Mouse (Mus musculus): ENCODE data around the gene Taldo1. TPM values are rescaled to one million over a fixed set of nuclear protein-coding genes. Genes with fewer than 3 reads are reported as not detected.

Gene Taldo1
- polyA plus RNA-seq (2014; fragmentation: Nextera tagmentation; extraction: Ambion mirVana), result 359 and 371 TPM in 2 replicates

DNA sequence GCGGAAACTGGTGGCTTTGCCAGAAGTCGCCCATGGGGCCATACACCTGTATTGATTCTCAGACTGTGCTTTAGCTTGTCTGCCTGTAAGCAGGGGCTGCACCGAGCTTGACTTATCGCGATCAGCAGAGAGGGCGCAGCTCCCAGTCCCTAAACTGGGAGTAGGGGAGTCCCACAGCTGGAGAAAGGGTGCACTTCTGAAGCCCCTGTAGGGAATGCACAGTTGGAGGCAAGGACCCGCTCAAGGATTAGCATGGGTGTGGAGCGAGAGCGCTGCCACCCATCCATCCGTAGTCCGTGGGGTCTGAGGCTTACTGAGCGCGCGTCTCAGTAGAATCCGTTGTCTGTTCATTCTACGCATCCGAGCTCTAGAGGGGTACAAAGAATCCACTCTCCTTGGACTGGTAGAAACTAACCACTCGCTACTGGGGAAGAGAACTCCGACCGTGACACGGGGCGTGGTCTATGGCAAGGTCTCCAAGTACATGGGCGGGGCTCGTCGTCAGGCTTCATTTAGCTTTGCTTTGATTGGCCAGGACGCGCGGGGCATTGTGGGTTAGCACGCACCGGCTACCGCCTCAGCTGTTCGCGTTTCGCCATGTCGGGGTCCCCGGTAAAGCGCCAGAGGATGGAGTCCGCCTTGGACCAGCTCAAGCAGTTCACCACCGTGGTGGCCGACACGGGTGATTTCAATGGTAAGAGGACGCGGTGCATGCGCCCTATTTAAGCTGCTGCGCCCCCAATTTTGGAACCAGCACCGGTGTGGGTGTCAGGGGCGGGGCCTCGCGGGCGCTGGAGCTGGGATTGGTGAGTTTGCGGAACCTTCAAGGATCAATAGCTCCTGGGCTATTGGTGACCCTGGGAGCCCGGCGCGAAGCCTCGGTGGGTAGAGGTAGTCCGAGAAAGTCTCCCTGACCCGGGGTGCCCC lies at the start of gene Taldo1:
Gene Taldo1, plus strand, starts transcription at position 575 of the 927 bp plus-strand sequence.
- Histone ChIP-seq H3K4me1 (ENCODE audit: control insufficient read depth, insufficient read depth, low read length) (peaks cover 12% of the 10 kb centered on the region), H3K9ac (ENCODE audit: low read length) (peak within 1 kb of the TSS; percentile 75), H3K4me3 (ENCODE audit: low read depth, low read length) (peak within 1 kb of the TSS; percentile 56), H3K4me2 (ENCODE audit: low read depth) (peak within 1 kb of the TSS; percentile 89), H3K36me3 (ENCODE audit: control insufficient read depth, insufficient read depth, low read length) (no peaks in the 10 kb centered on the region), H3K27me3 (ENCODE audit: control insufficient read depth, insufficient read depth, low read length) (no peaks in the 10 kb centered on the region), H3K27ac (ENCODE audit: low read depth, low read length) (peak within 1 kb of the TSS; percentile 57; the same call in 1 of the 2 replicates), H3K9me3 (ENCODE audit: control insufficient read depth, low read length) (no peaks in the 10 kb centered on the region)
- peak; percentile 91 for ATAC-seq (ENCODE audit: insufficient read depth, low FRiP score, low TSS enrichment)
- WGBS, result 2% methylated on average over 57 of the region's 57 CpGs
- DNase-seq (ENCODE audit: low spot score), result peak; percentile 96

DNA sequence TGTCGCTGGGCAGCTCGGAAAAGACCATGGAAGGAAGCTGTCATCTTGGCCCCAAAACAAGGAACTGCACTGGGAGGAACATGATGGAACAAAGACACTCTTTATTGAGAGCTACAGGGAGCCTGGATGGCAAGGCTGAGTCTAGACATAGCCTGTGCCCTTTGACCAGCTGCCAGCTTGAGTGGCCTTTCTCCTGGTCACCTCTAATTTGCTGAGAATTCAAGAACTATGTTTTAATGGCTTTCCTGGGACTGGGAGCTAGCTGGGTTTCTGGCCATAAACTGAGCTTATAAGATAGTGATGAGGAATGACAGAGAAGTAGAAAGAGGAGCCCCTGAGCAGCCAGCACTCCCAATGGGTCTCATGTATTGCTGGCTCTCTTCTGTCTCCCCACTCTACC lies 48.8 kb upstream of the Taldo1 start:
- Histone ChIP-seq H3K27ac (ENCODE audit: low read depth, low read length) (no peak overlapping the region), H3K4me1 (ENCODE audit: control insufficient read depth, insufficient read depth, low read length) (peaks cover 5% of the 10 kb centered on the region), H3K27me3 (ENCODE audit: control insufficient read depth, insufficient read depth, low read length) (0 out of 2 replicates have a peak, but pooled peaks cover 3% of the 10 kb centered on the region), H3K9ac (ENCODE audit: low read length) (no peak overlapping the region), H3K4me3 (ENCODE audit: low read depth, low read length) (no peak overlapping the region), H3K36me3 (ENCODE audit: control insufficient read depth, insufficient read depth, low read length) (no peaks in the 10 kb centered on the region), H3K4me2 (ENCODE audit: low read depth) (no peak overlapping the region), H3K9me3 (ENCODE audit: control insufficient read depth, low read length) (no peaks in the 10 kb centered on the region)
- no peak for DNase-seq (ENCODE audit: low spot score)
- WGBS, result 67% methylated on average over 2 of the region's 2 CpGs
- no peak for ATAC-seq (ENCODE audit: insufficient read depth, low FRiP score, low TSS enrichment)

DNA sequence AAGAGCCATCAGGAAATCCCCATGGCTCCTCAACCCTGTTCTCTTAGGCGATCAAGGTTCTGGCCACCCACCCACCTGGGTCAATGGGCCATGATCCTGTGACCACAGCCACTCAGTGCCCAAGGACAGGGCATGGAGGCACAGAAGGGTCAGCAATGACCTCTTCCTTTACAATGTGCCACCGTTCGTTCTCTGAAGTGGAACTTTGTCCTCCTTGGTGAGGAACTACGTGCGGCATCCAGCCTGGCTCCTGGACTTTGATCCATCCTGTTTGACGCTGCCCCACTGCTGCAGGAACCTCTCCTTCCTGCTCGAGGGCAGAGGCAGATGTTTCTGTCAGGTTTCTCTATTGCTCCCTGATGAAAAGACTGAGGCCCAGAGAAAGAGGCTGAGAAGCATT lies 48.3 kb upstream of the Taldo1 start:
- ATAC-seq (ENCODE audit: insufficient read depth, low FRiP score, low TSS enrichment), result no peak
- 76% methylated on average over 7 of the region's 7 CpGs for WGBS

DNA sequence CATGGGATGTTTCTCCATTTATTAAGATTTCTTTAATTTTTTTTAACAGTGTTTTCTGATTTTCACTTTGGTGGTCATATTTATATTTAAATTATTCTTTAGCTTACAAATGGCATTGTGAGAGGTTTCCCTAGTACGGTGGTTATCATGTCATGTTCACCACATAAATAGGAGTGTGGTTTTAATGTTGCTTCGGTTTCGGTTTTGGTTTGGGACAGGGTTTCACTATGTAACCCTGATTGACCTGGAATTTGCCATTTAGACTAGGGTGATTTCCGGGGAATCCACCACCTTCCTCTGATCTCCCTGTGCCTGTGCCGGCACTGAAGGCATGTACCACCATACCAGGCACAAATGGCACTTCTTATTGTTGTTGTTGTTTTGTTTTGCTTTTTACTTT lies 47.2 kb upstream of the Taldo1 start:
- ATAC-seq (ENCODE audit: insufficient read depth, low FRiP score, low TSS enrichment), result no peak
- Histone ChIP-seq H3K9ac (ENCODE audit: low read length) (no peak overlapping the region), H3K4me3 (ENCODE audit: low read depth, low read length) (no peak overlapping the region), H3K36me3 (ENCODE audit: control insufficient read depth, insufficient read depth, low read length) (no peaks in the 10 kb centered on the region), H3K4me1 (ENCODE audit: control insufficient read depth, insufficient read depth, low read length) (no peaks in the 10 kb centered on the region), H3K4me2 (ENCODE audit: low read depth) (no peak overlapping the region), H3K27me3 (ENCODE audit: control insufficient read depth, insufficient read depth, low read length) (no peaks in the 10 kb centered on the region), H3K27ac (ENCODE audit: low read depth, low read length) (no peak overlapping the region), H3K9me3 (ENCODE audit: control insufficient read depth, low read length) (no peaks in the 10 kb centered on the region)
- WGBS, result 88% methylated on average over 5 of the region's 5 CpGs
- no peak for DNase-seq (ENCODE audit: low spot score)

More for the DNA sequence above, 48.3 kb upstream of the Taldo1 start:
- H3K4me2 ChIP-seq (ENCODE audit: low read depth), result no peak overlapping the region
- H3K27ac ChIP-seq (ENCODE audit: low read depth, low read length), result no peak overlapping the region
- DNase-seq (ENCODE audit: low spot score), result no peak
- H3K9ac ChIP-seq (ENCODE audit: low read length), result no peak overlapping the region
- no peaks in the 10 kb centered on the region for H3K9me3 ChIP-seq (ENCODE audit: control insufficient read depth, low read length)
- H3K27me3 ChIP-seq (ENCODE audit: control insufficient read depth, insufficient read depth, low read length), result 0 out of 2 replicates have a peak, but pooled peaks cover 3% of the 10 kb centered on the region
- peaks cover 2% of the 10 kb centered on the region for H3K4me1 ChIP-seq (ENCODE audit: control insufficient read depth, insufficient read depth, low read length)
- no peaks in the 10 kb centered on the region for H3K36me3 ChIP-seq (ENCODE audit: control insufficient read depth, insufficient read depth, low read length)
- H3K4me3 ChIP-seq (ENCODE audit: low read depth, low read length), result no peak overlapping the region

DNA sequence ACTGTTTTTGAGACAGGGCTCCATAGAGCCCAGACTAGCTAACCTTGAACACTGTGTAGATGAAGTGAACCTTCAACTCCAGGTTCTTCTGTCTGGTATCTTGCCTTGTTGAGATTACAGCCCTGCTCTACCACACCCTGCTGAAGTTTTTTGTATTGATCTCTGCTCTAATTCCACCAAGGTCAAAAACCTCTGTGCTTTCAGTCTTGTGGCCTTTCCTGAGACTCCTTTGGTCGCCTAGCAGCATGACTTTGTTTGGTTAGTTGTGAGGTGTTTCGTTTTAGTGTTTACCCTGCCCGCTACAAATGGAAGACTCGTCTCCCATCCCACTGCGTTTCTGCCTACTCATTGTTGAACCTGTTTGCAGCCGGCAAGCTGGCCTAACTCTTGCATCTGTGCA lies 40.9 kb upstream of the Taldo1 start:
- Histone ChIP-seq H3K4me1 (ENCODE audit: control insufficient read depth, insufficient read depth, low read length) (no peaks in the 10 kb centered on the region), H3K9ac (ENCODE audit: low read length) (no peak overlapping the region), H3K9me3 (ENCODE audit: control insufficient read depth, low read length) (no peaks in the 10 kb centered on the region), H3K4me3 (ENCODE audit: low read depth, low read length) (no peak overlapping the region), H3K27me3 (ENCODE audit: control insufficient read depth, insufficient read depth, low read length) (no peaks in the 10 kb centered on the region), H3K36me3 (ENCODE audit: control insufficient read depth, insufficient read depth, low read length) (no peaks in the 10 kb centered on the region), H3K4me2 (ENCODE audit: low read depth) (no peak overlapping the region), H3K27ac (ENCODE audit: low read depth, low read length) (no peak overlapping the region)
- WGBS, result 81% methylated on average over 6 of the region's 6 CpGs
- no peak for ATAC-seq (ENCODE audit: insufficient read depth, low FRiP score, low TSS enrichment)
- no peak for DNase-seq (ENCODE audit: low spot score)

DNA sequence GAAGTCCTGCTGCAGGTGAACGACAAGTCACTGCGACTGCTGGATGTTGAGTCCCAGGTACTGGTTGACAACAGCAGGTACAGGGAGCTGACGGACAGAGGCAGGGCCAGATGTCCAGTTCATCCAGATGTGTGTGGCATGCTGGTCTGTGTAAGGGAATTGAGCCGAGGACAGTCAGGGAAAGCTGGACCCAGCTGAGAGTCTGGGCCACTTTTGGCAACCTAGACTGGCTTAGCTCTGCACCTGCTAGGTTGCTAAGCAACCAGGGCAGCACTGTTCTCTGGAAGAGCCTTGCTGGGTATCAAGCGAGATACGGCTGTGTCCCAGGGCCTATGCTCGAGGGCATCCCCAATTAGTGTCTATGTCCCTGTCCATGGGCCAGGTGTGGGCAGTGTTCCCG lies 36.9 kb upstream of the Taldo1 start:
- H3K9me3 ChIP-seq (ENCODE audit: control insufficient read depth, low read length), result no peaks in the 10 kb centered on the region
- no peaks in the 10 kb centered on the region for H3K4me1 ChIP-seq (ENCODE audit: control insufficient read depth, insufficient read depth, low read length)
- H3K9ac ChIP-seq (ENCODE audit: low read length), result no peak overlapping the region
- no peak for ATAC-seq (ENCODE audit: insufficient read depth, low FRiP score, low TSS enrichment)
- no peak overlapping the region for H3K4me3 ChIP-seq (ENCODE audit: low read depth, low read length)
- 80% methylated on average over 8 of the region's 8 CpGs for WGBS
- H3K36me3 ChIP-seq (ENCODE audit: control insufficient read depth, insufficient read depth, low read length), result no peaks in the 10 kb centered on the region
- no peak overlapping the region for H3K27ac ChIP-seq (ENCODE audit: low read depth, low read length)
- no peak for DNase-seq (ENCODE audit: low spot score)
- no peaks in the 10 kb centered on the region for H3K27me3 ChIP-seq (ENCODE audit: control insufficient read depth, insufficient read depth, low read length)
- no peak overlapping the region for H3K4me2 ChIP-seq (ENCODE audit: low read depth)

DNA sequence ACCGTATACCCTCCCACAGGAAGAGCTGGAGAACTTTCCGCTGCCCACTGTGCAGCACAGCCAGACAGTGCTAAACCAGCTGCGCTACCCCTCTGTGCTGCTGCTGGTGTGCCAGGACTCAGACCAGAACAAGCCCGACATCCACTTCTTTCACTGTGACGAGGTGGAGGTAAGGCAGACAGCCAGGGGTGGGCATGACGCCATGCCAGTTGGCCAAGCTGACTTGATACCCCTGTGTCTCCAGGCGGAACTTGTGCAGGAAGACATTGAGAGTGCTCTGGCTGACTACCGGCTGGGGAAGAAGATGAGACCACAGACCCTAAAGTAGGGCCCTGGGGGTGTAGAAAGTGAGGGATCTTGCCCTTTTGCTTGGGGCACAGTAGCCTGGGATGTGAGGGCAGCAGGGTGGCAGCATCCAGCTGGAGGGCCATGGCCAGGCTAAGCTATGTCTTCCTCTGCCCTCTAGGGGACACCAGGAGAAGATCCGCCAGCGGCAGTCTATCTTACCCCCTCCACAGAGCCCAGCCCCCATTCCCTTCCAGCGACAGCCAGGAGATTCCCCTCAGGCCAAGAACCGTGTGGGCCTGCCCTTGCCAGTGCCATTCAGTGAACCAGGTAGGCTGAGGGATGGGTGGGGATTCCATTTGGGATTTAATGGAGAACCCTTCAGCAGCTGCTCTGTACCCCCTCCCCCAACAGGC lies 36.2 kb upstream of the Taldo1 start:
- Histone ChIP-seq H3K4me3 (ENCODE audit: low read depth, low read length) (no peak overlapping the region), H3K27ac (ENCODE audit: low read depth, low read length) (no peak overlapping the region), H3K4me2 (ENCODE audit: low read depth) (no peak overlapping the region), H3K4me1 (ENCODE audit: control insufficient read depth, insufficient read depth, low read length) (no peaks in the 10 kb centered on the region), H3K27me3 (ENCODE audit: control insufficient read depth, insufficient read depth, low read length) (no peaks in the 10 kb centered on the region), H3K9ac (ENCODE audit: low read length) (no peak overlapping the region), H3K36me3 (ENCODE audit: control insufficient read depth, insufficient read depth, low read length) (no peaks in the 10 kb centered on the region), H3K9me3 (ENCODE audit: control insufficient read depth, low read length) (no peaks in the 10 kb centered on the region)
- WGBS, result 61% methylated on average over 12 of the region's 12 CpGs
- ATAC-seq (ENCODE audit: insufficient read depth, low FRiP score, low TSS enrichment), result no peak
- peak; percentile 26 for DNase-seq (ENCODE audit: low spot score)

DNA sequence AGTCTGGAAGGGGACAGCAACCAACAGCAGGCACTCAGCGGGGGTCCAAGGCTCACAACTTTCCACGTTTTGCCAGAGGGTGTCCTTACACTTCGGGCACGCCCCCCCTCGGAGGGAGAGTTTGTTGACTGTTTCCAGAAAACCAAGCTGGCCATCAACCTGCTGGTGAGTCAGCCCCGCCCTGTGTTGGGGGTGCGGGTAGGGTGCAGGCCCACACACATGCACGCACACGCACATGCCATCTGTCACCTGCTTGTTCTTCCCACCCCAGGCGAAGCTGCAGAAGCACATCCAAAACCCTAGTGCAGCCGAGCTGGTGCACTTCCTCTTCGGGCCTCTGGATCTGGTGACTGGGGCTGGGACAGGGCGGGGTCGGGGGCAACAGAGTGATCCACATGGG lies 35.0 kb upstream of the Taldo1 start:
- H3K27ac ChIP-seq (ENCODE audit: low read depth, low read length), result no peak overlapping the region
- ATAC-seq (ENCODE audit: insufficient read depth, low FRiP score, low TSS enrichment) (no peak), DNase-seq (ENCODE audit: low spot score) (no peak)
- H3K4me2 ChIP-seq (ENCODE audit: low read depth), result no peak overlapping the region
- no peaks in the 10 kb centered on the region for H3K9me3 ChIP-seq (ENCODE audit: control insufficient read depth, low read length)
- H3K27me3 ChIP-seq (ENCODE audit: control insufficient read depth, insufficient read depth, low read length), result peaks cover 9% of the 10 kb centered on the region; the same call in 1 of the 2 replicates
- no peaks in the 10 kb centered on the region for H3K36me3 ChIP-seq (ENCODE audit: control insufficient read depth, insufficient read depth, low read length)
- no peak overlapping the region for H3K4me3 ChIP-seq (ENCODE audit: low read depth, low read length)
- no peak overlapping the region for H3K9ac ChIP-seq (ENCODE audit: low read length)
- no peaks in the 10 kb centered on the region for H3K4me1 ChIP-seq (ENCODE audit: control insufficient read depth, insufficient read depth, low read length)
- 76% methylated on average over 14 of the region's 14 CpGs for WGBS
